In genomic region chr16:43882329-43882728, GRCm38 (mm10) we compare ENCODE assay signal across 30 mouse cellular contexts. TPM values are rescaled to one million over a fixed set of nuclear protein-coding genes. Genes with fewer than 3 reads are reported as not detected.
A peak's percentile ranks its signal among the peaks of the same experiment; 100 is the strongest.
DNase-seq lines count a peak whose midpoint lies in the region; ATAC-seq and TF ChIP-seq lines count a peak whose summit lies in the region.
"Had no signal": no experiment of that assay in that cellular context is flagged by ENCODE, and none has a peak within 500 bp of the region (broad histone marks: within the 10 kb centered on the region; RNA-seq: fewer than 3 reads in every experiment).

No protein-coding gene starts in this region.

- H3K36me3 ChIP-seq in kidney, embryonic 14.5 days (ENCODE audit: control insufficient read depth, insufficient read depth, low read length), result peaks cover 24% of the 10 kb centered on the region
- peaks cover 8% of the 10 kb centered on the region for H3K36me3 ChIP-seq in small intestine, adult 2 months (ENCODE audit: control insufficient read depth, insufficient read depth, low read length)
- H3K36me3 ChIP-seq in intestine, postnatal 0 days (ENCODE audit: control insufficient read depth, insufficient read depth), result peaks cover 26% of the 10 kb centered on the region; the same call in 1 of the 2 replicates
- peaks cover 34% of the 10 kb centered on the region for H3K36me3 ChIP-seq in hindbrain, embryonic 10.5 days

- no peak overlapping the region for H3K9ac ChIP-seq in kidney, embryonic 14.5 days (ENCODE audit: low read depth, low read length)
- H3K9ac ChIP-seq in intestine, postnatal 0 days (ENCODE audit: low read depth, low read length), result no peak overlapping the region
- H3K9ac ChIP-seq: hindbrain, embryonic 14.5 days; limb, embryonic 15.5 days; liver, embryonic 13.5 days; neural tube, embryonic 12.5 days had no signal

- H3K4me2 ChIP-seq in kidney, embryonic 14.5 days (replicated peaks; ENCODE audit: low read depth, low read length), result no peak overlapping the region
- H3K4me2 ChIP-seq in intestine, postnatal 0 days (replicated peaks; ENCODE audit: low read depth), result no peak overlapping the region
- H3K4me2 ChIP-seq: heart, embryonic 11.5 days; hindbrain, embryonic 14.5 days; limb, embryonic 15.5 days; liver, embryonic 13.5 days; neural tube, embryonic 12.5 days had no signal

- 87% methylated on average over 2 of the region's 2 CpGs for WGBS in kidney, embryonic 14.5 days
- 61% methylated on average over 2 of the region's 2 CpGs for WGBS in small intestine, adult 2 months
- 96% methylated on average over 2 of the region's 2 CpGs for WGBS in intestine, postnatal 0 days
- WGBS in hindbrain, embryonic 10.5 days, result 95% methylated on average over 2 of the region's 2 CpGs

- no peak overlapping the region for H3K4me3 ChIP-seq in kidney, embryonic 14.5 days (ENCODE audit: low read length)
- H3K4me3 ChIP-seq in small intestine, adult 2 months (ENCODE audit: low read depth, low read length), result no peak overlapping the region
- no peak overlapping the region for H3K4me3 ChIP-seq in intestine, postnatal 0 days (ENCODE audit: low read depth, low read length)
- H3K4me3 ChIP-seq in hindbrain, embryonic 10.5 days, result no peak overlapping the region
- H3K4me3 ChIP-seq: erythroblast, embryonic 14.5 days; limb, embryonic 10.5 days; limb, embryonic 15.5 days; liver, embryonic 13.5 days; myocyte; neural tube, embryonic 12.5 days had no signal

- 0 out of 2 replicates have a peak, but pooled peaks have one; percentile 52 for ATAC-seq in kidney, embryonic 14.5 days (ENCODE audit: low FRiP score, low TSS enrichment)
- peak; percentile 40; the same call in 1 of the 2 replicates for ATAC-seq in granulocyte monocyte progenitor cell, adult 5-6 weeks (replicated peaks; ENCODE audit: poor library complexity, severe bottlenecking)
- no peak for ATAC-seq in intestine, postnatal 0 days
- ATAC-seq: inflammation-experienced regulatory T-cells, adult 6 months; lung, postnatal 0 days; midbrain, embryonic 16.5 days; Patski had no signal

- TF ChIP-seq CTCF in small intestine, adult 2 months (IDR thresholded peaks at IDR 0.05; ENCODE audit: extremely low read depth, insufficient read length, insufficient replicate concordance, low read depth, low read length), result peak; percentile 31; the same call in 1 of the 2 replicates
- TF ChIP-seq CTCF in intestine, postnatal 0 days (IDR thresholded peaks at IDR 0.05; ENCODE audit: low read depth), result no peak

- H3K27me3 ChIP-seq in kidney, embryonic 14.5 days (ENCODE audit: control insufficient read depth, insufficient read depth, low read length), result no peaks in the 10 kb centered on the region
- no peaks in the 10 kb centered on the region for H3K27me3 ChIP-seq in small intestine, adult 2 months (ENCODE audit: control insufficient read depth, insufficient read depth, low read length)
- no peaks in the 10 kb centered on the region for H3K27me3 ChIP-seq in intestine, postnatal 0 days (replicated peaks; ENCODE audit: control insufficient read depth, insufficient read depth, low read length)
- H3K27me3 ChIP-seq in hindbrain, embryonic 10.5 days (ENCODE audit: insufficient read depth, poor library complexity, severe bottlenecking), result no peaks in the 10 kb centered on the region
- H3K27me3 ChIP-seq: limb, embryonic 15.5 days; liver, embryonic 13.5 days; neural tube, embryonic 12.5 days; Patski had no signal

- no peak for DNase-seq in kidney, postnatal 10 days
- no peak for DNase-seq in thymus, postnatal 4 days
- DNase-seq in hindbrain, embryonic 10.5 days (ENCODE audit: low spot score), result no peak
- DNase-seq: adrenal gland, postnatal 25 days; cerebellum, adult 11-12 months; cerebellum, adult 9-11 months; gastrocnemius, postnatal 10 days; heart, postnatal 36 days; kidney, adult 18-20 months; kidney, postnatal 4 days; layer of hippocampus, postnatal 36 days; liver, embryonic 13.5 days; lung, adult 18-20 months; lung, postnatal 4 days; right cerebral cortex, adult 18-20 months had no signal

- H3K4me1 ChIP-seq in kidney, embryonic 14.5 days (ENCODE audit: control insufficient read depth, insufficient read depth, low read length), result no peaks in the 10 kb centered on the region
- H3K4me1 ChIP-seq in small intestine, adult 2 months (ENCODE audit: control insufficient read depth, insufficient read depth, insufficient read length, low read length), result peaks cover 2% of the 10 kb centered on the region; the same call in 1 of the 2 replicates
- no peaks in the 10 kb centered on the region for H3K4me1 ChIP-seq in intestine, postnatal 0 days (replicated peaks; ENCODE audit: control insufficient read depth, insufficient read depth, low read length)
- no peaks in the 10 kb centered on the region for H3K4me1 ChIP-seq in hindbrain, embryonic 10.5 days (replicated peaks)
- H3K4me1 ChIP-seq: limb, embryonic 10.5 days; limb, embryonic 15.5 days; liver, embryonic 13.5 days; neural tube, embryonic 12.5 days had no signal

- no peak for TF ChIP-seq POLR2A in small intestine, adult 2 months (IDR thresholded peaks at IDR 0.05; ENCODE audit: low read depth, low read length)

- H3K9me3 ChIP-seq in kidney, embryonic 14.5 days (ENCODE audit: control insufficient read depth, low read length), result no peaks in the 10 kb centered on the region
- no peaks in the 10 kb centered on the region for H3K9me3 ChIP-seq in intestine, postnatal 0 days (ENCODE audit: control insufficient read depth)
- no peaks in the 10 kb centered on the region for H3K9me3 ChIP-seq in hindbrain, embryonic 10.5 days
- H3K9me3 ChIP-seq: limb, embryonic 10.5 days; limb, embryonic 15.5 days; liver, embryonic 13.5 days; neural tube, embryonic 12.5 days had no signal

- H3K27ac ChIP-seq in kidney, embryonic 14.5 days (ENCODE audit: low read depth, low read length), result no peak overlapping the region
- no peak overlapping the region for H3K27ac ChIP-seq in small intestine, adult 2 months (ENCODE audit: insufficient read depth, low read depth, low read length)
- no peak overlapping the region for H3K27ac ChIP-seq in intestine, postnatal 0 days (ENCODE audit: low read depth, low read length)
- no peak overlapping the region for H3K27ac ChIP-seq in hindbrain, embryonic 10.5 days
- H3K27ac ChIP-seq: hindbrain, embryonic 14.5 days; limb, embryonic 10.5 days; limb, embryonic 15.5 days; liver, embryonic 13.5 days; neural tube, embryonic 12.5 days had no signal

RNA-seq across cellular contexts. Expression of gene Ccdc191, which starts 7.3 kb away (rescaled TPM):
- 16.0 and 19.6 TPM in 2 replicates for polyA plus RNA-seq in kidney, embryonic 14.5 days (2014; fragmentation: Nextera tagmentation; extraction: Ambion mirVana)
- total RNA-seq in granulocyte monocyte progenitor cell, adult 5-6 weeks (2014; fragmentation: Nextera tagmentation), result 5.5 and 12.8 TPM in 2 replicates
- total RNA-seq in granulocyte monocyte progenitor cell, adult 5-6 weeks (2017), result 17.7 and 18.2 TPM in 2 replicates
- polyA plus RNA-seq in small intestine, adult 2 months (2012; rRNA removed), result 0.43 and 0.76 TPM in 2 replicates
- polyA plus RNA-seq in intestine, postnatal 0 days (2015; fragmentation: Nextera tagmentation; extraction: Ambion mirVana), result 3.6 and 4.2 TPM in 2 replicates
- polyA plus RNA-seq in hindbrain, embryonic 10.5 days (2016; fragmentation: Nextera tagmentation; extraction: Ambion mirVana), result 12.7 and 15.2 TPM in 2 replicates

RNA-seq across cellular contexts. Expression of gene Qtrt2, which starts 44.3 kb away (rescaled TPM):
- polyA plus RNA-seq in kidney, embryonic 14.5 days (2014; fragmentation: Nextera tagmentation; extraction: Ambion mirVana), result 29.3 and 46.2 TPM in 2 replicates
- 18.0 and 27.8 TPM in 2 replicates for total RNA-seq in granulocyte monocyte progenitor cell, adult 5-6 weeks (2014; fragmentation: Nextera tagmentation)
- total RNA-seq in granulocyte monocyte progenitor cell, adult 5-6 weeks (2017), result 27.3 and 58.6 TPM in 2 replicates
- polyA plus RNA-seq in small intestine, adult 2 months (2012; rRNA removed), result 2.2 and 4.8 TPM in 2 replicates
- 5.8 and 7.0 TPM in 2 replicates for polyA plus RNA-seq in intestine, postnatal 0 days (2015; fragmentation: Nextera tagmentation; extraction: Ambion mirVana)
- 25.1 and 31.5 TPM in 2 replicates for polyA plus RNA-seq in hindbrain, embryonic 10.5 days (2016; fragmentation: Nextera tagmentation; extraction: Ambion mirVana)
